Mouse (Mus musculus) lung, postnatal 0 days (tissue): ENCODE data around the gene Ufsp1. TPM values are rescaled to one million over a fixed set of nuclear protein-coding genes. Genes with fewer than 3 reads are reported as not detected.

ENCODE experiments used
- ATAC-seq: fragments of 200-750 bp; cut with Nextera tagmentation; 2 replicates; pipeline ENCODE4 v1.8.0; 2017; ENCODE audit warnings: moderate library complexity
- DNase-seq: peaks from one replicate; pipeline ENCODE4 v3.0.0-alpha.2; 2016; ENCODE audit warnings: low spot score
- H3K27ac ChIP-seq: fragments of 300-500 bp; sonication (generic); 2 replicates; pipeline ENCODE4 v1.5.1; 2014; ENCODE audit warnings: antibody characterized with exemption, mild to moderate bottlenecking, low read length, mixed read lengths
- H3K27me3 ChIP-seq: fragments of 300-500 bp; sonication (generic); replicated peaks from 2 replicates; pipeline ENCODE4 v1.6.1; 2014; ENCODE audit warnings: low read length, mixed read lengths; ENCODE audit not compliant: insufficient read depth
- H3K36me3 ChIP-seq: fragments of 300-500 bp; sonication (generic); 2 replicates; pipeline ENCODE4 v1.6.1; 2014; ENCODE audit warnings: low read length, mixed read lengths; ENCODE audit not compliant: insufficient read depth
- H3K4me1 ChIP-seq: fragments of 300-500 bp; sonication (generic); 2 replicates; pipeline ENCODE4 v1.6.1; 2014; ENCODE audit warnings: antibody characterized with exemption, low read depth, low read length, mixed read lengths; ENCODE audit not compliant: insufficient read depth
- H3K4me2 ChIP-seq: fragments of 300-500 bp; sonication (generic); replicated peaks from 2 replicates; pipeline ENCODE4 v1.6.1; 2014; ENCODE audit warnings: low read depth, mild to moderate bottlenecking, low read length, moderate library complexity, mixed read lengths
- H3K4me3 ChIP-seq: fragments of 300-500 bp; sonication (generic); 2 replicates; pipeline ENCODE4 v1.5.1; 2014; ENCODE audit warnings: low read depth, low read length
- H3K9ac ChIP-seq: fragments of 300-500 bp; sonication (generic); replicated peaks from 2 replicates; pipeline ENCODE4 v1.6.1; 2014; ENCODE audit warnings: low read depth, mild to moderate bottlenecking
- H3K9me3 ChIP-seq: fragments of 300-500 bp; sonication (generic); 2 replicates; pipeline ENCODE4 v1.6.1; 2016; ENCODE audit warnings: low read length, mixed read lengths
- CTCF ChIP-seq: IDR thresholded peaks from 2 replicates; pipeline ENCODE4 v1.5.1; 2016; ENCODE audit warnings: antibody characterized with exemption, mild to moderate bottlenecking
- EP300 ChIP-seq: IDR thresholded peaks from 2 replicates; pipeline ENCODE4 v1.6.1; 2016; ENCODE audit warnings: antibody characterized with exemption, mild to moderate bottlenecking, control low read depth
- WGBS: fragments of 180-500 bp; shearing (Covaris S2); extraction: QIAGEN DNeasy Blood & Tissue Kit; methylation state at CpG from one replicate; pipeline ENCODE4 v1.1.7; 2014; 5-methylcytosine and 5-hydroxymethylcytosine counted together
- microRNA-seq: library from miRNA; unstranded; fragments of <30 nt; microRNA quantifications from one replicate; pipeline ENCODE4, GENCODE M21; 2016
- polyA plus RNA-seq: library from polyadenylated mRNA; unstranded; fragments of >200 nt; fragmentation: Nextera tagmentation; extraction: Ambion mirVana; gene quantifications from 2 replicates; pipeline ENCODE4 v1.2.1, GENCODE M21; 2015

The Ufsp1 gene
- polyA plus RNA-seq, 1 experiment from 2014 or later = 7.2 TPM

DNA sequence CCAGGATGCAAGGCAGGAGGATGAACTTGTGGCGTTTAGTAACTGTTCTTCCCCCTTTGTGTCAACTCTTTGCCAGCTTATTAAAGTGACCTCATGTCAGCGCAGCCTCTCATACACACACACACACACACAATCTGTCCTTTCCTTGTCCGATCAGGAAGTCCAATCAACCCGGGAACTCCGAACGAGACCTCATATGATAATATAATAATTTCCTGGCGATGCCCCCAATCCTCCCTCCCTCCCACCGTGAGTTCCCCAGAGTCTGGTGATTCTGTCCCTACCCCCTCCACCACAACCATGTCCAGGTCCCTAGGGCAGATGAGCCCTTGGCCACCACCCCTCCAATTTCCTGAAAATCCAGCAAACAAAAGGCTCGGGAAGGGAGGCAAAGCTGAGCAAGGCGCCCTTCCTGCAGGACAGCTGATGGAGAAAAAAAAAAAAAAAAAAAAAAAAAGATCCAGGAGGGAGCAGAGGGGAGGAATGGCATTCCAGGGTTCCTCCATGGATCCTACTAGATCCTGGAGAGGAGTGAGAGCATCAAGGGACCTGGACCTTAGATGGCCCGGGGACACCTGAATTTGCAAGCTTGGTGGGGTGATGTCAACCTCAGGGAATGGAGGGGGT lies 44.3 kb downstream of the Ufsp1 start:
- ATAC-seq (peak; percentile 61), DNase-seq (peak; percentile 88)
- Histone ChIP-seq H3K4me2 (peak overlapping the region; percentile 63), H3K27me3 (no peaks in the 10 kb centered on the region), H3K9me3 (no peaks in the 10 kb centered on the region), H3K36me3 (no peaks in the 10 kb centered on the region), H3K4me3 (peak overlapping the region; percentile 38), H3K27ac (peak overlapping the region; percentile 91), H3K4me1 (no peaks in the 10 kb centered on the region; the same call in 1 of the 2 replicates), H3K9ac (peak overlapping the region; percentile 41)
- peak; percentile 73; the same call in 1 of the 2 replicates for TF ChIP-seq EP300
- TF ChIP-seq CTCF = no peak
- WGBS = 2% methylated on average over 11 of the region's 11 CpGs

DNA sequence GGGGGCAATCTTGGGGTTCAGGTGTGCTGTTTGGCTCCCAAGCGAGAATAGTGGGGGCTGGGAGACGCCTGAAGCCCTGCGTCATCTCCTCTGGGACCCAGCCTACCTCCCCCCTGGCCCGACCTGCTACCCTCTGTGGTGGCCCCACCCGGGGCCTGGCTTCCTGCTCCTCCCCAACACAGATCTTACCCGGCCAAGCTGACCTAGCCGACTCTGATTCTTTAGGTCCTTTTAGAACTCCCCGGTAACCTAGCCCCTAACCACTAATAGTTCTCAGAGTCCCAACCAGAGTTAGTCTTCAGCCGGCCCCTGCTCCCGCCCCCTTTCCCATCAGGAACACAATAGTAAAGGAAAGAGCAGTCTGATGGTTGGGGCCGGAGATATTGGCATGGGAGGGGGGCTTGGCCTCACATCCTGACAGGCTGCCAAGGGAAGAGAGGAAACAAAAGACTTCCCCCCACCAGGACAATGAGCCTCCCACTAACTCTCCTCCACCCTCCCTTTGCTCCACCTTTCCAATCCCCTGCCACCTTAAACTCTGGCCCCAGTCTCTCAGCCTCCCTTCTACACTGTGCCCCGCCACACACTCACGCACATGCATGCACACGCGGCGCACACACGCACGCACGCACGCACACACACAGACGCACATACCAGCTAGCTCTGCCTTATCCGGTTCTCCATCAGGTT lies 45.0 kb downstream of the Ufsp1 start:
- no peaks in the 10 kb centered on the region for H3K9me3 ChIP-seq
- TF ChIP-seq CTCF = no peak
- TF ChIP-seq EP300 = peak; percentile 73
- peak overlapping the region; percentile 91 for H3K27ac ChIP-seq
- no peaks in the 10 kb centered on the region; the same call in 1 of the 2 replicates for H3K4me1 ChIP-seq
- peak overlapping the region; percentile 63 for H3K4me2 ChIP-seq
- no peaks in the 10 kb centered on the region for H3K27me3 ChIP-seq
- ATAC-seq = peak; percentile 69
- peak; percentile 74 for DNase-seq
- peak overlapping the region; percentile 41 for H3K9ac ChIP-seq
- H3K4me3 ChIP-seq = peak overlapping the region; percentile 38
- 15% methylated on average over 22 of the region's 22 CpGs for WGBS
- no peaks in the 10 kb centered on the region for H3K36me3 ChIP-seq

DNA sequence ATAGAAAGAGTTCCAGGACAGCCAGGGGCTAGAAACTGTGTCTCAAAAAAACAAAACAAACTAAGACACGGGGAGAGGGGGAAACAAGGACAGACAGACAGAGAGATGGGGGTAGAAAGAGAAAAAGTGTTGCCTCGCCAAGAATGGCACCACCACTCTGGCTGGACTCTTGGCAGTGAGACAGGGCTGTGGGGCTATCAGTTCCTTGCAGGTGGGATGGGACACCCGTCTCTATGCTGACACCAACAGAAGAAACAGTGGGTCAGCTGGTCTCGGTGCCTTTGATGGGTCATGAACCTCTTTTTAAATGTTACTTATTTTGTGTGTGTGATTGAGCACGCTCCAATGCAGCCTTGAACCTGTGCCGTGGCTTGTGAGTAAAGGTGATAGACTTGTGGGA lies 45.8 kb downstream of the Ufsp1 start:
- TF ChIP-seq EP300 (no peak), CTCF (no peak)
- DNase-seq (no peak), ATAC-seq (no peak)
- no peaks in the 10 kb centered on the region for H3K36me3 ChIP-seq
- H3K27ac ChIP-seq = peak overlapping the region; percentile 91
- H3K4me3 ChIP-seq = no peak overlapping the region
- H3K9me3 ChIP-seq = no peaks in the 10 kb centered on the region
- H3K4me2 ChIP-seq = no peak overlapping the region
- H3K9ac ChIP-seq = no peak overlapping the region
- WGBS = 59% methylated on average over 6 of the region's 6 CpGs
- H3K27me3 ChIP-seq = no peaks in the 10 kb centered on the region
- no peaks in the 10 kb centered on the region; the same call in 1 of the 2 replicates for H3K4me1 ChIP-seq

DNA sequence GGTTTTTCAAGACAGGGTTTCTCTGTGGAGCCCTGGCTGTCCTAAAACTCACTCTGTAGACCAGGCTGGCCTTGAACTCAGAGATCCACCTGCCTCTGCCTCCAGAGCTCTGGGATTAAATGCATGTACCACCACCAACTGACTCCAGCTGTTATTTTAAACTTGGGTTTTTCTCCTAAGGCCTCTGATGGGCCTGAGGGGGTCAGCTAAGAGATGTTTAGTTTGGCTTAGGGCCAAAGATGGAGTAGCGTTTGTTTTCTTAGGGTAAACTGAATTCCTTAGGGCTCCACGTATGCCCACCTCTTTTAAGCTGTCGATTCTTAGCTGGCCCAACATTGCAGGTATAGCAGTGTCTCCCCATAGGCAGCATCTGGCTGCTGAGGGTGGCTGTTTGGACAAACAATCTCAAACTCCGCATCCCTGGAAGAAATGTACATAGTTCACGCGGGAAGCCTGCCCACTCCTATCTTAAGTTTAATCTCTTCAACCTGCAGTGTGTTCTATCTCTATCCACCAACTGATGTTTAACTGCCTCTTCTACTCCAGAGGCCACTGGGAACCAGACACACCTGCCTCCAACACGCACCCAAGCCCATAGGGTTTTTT lies 48.1 kb downstream of the Ufsp1 start:
- no peaks in the 10 kb centered on the region; the same call in none of the 2 replicates for H3K4me1 ChIP-seq
- DNase-seq = peak; percentile 47
- no peaks in the 10 kb centered on the region for H3K27me3 ChIP-seq
- H3K36me3 ChIP-seq = no peaks in the 10 kb centered on the region
- H3K4me3 ChIP-seq = no peak overlapping the region
- no peak overlapping the region for H3K9ac ChIP-seq
- WGBS = 17% methylated on average over 7 of the region's 7 CpGs
- H3K4me2 ChIP-seq = no peak overlapping the region
- no peak overlapping the region for H3K27ac ChIP-seq
- no peaks in the 10 kb centered on the region for H3K9me3 ChIP-seq
- ATAC-seq = no peak
- no peak for TF ChIP-seq CTCF
- no peak for TF ChIP-seq EP300

DNA sequence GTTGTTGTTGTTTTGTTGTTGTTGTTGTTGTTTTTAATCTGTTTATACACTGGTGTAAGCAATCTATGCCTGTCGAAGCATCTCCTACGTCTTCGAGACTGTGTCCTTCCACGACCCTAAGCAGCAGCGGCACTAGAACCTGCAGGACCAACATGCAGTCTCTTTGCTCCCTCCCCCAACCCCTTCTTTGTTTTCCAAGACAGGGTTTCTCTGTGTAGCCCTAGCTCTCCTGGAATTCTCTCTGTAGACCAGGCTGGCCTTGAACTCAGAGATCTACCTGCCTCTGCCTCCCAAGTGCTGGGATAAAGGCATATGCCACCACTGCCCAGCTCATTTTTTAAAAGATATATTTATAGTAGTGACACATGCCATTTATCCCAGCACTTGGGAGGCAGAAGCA lies 49.0 kb downstream of the Ufsp1 start:
- Histone ChIP-seq H3K27me3 (no peaks in the 10 kb centered on the region), H3K9me3 (no peaks in the 10 kb centered on the region), H3K4me1 (peaks cover 3% of the 10 kb centered on the region), H3K36me3 (no peaks in the 10 kb centered on the region), H3K4me2 (no peak overlapping the region), H3K4me3 (no peak overlapping the region), H3K27ac (no peak overlapping the region), H3K9ac (no peak overlapping the region)
- WGBS = 84% methylated on average over 5 of the region's 5 CpGs
- DNase-seq = no peak
- no peak for ATAC-seq
- no peak for TF ChIP-seq EP300
- no peak for TF ChIP-seq CTCF

DNA sequence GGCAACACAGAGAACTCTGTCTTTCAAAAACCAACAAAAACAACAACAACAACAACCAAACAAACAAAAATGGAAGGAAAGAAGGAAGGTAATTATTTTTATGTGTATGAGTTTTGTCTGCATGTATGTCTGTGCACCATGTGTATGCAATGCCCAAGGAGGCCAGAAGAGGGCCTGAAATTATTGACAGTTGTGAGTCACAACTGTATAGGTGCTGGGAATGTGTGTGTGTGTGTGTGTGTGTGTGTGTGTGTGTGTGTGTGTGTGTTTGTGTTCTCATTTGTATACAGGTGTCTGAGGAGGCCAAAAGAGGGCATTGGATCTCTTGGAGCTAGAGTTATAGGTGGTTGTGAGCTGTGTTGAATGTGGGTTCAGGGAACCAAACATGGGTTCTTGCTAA lies 49.4 kb downstream of the Ufsp1 start:
- Histone ChIP-seq H3K4me1 (peaks cover 7% of the 10 kb centered on the region), H3K9ac (no peak overlapping the region), H3K9me3 (no peaks in the 10 kb centered on the region), H3K4me3 (no peak overlapping the region), H3K4me2 (no peak overlapping the region), H3K36me3 (no peaks in the 10 kb centered on the region), H3K27me3 (no peaks in the 10 kb centered on the region), H3K27ac (no peak overlapping the region)
- TF ChIP-seq EP300 (no peak), CTCF (peak; percentile 41)
- ATAC-seq = no peak
- no peak for DNase-seq

Small RNA genes within 50 kb of the gene (microRNA-seq; reads per million reads assigned to microRNA genes)
- gene Mir7036 (not detected), gene Mir8116 (not detected)

Other genes with a start within 250 kb of the Ufsp1 start
- 112 and 125 TPM in 2 replicates for gene Ap1s1, start 248.5 kb upstream of the Ufsp1 start, polyA plus RNA-seq
- 0.88 and 1.1 TPM in 2 replicates for gene Serpine1, start 222.4 kb upstream of the Ufsp1 start, polyA plus RNA-seq
- gene Trim56, start 178.4 kb upstream of the Ufsp1 start, polyA plus RNA-seq = 13.4 and 16.4 TPM in 2 replicates
- not detected in 2 replicates for gene Muc3, start 145.3 kb upstream of the Ufsp1 start, polyA plus RNA-seq
- not detected in 2 replicates for gene Muc3a, start 82.2 kb upstream of the Ufsp1 start, polyA plus RNA-seq
- gene Ache, start 7.1 kb upstream of the Ufsp1 start, polyA plus RNA-seq = 0.92 and 1.2 TPM in 2 replicates
- 30.9 and 32.7 TPM in 2 replicates for gene Srrt, start 13.0 kb downstream of the Ufsp1 start, polyA plus RNA-seq
- 45.8 and 50.1 TPM in 2 replicates for gene Trip6, start 19.8 kb downstream of the Ufsp1 start, polyA plus RNA-seq
- gene Slc12a9, start 39.0 kb downstream of the Ufsp1 start, polyA plus RNA-seq = 8.2 TPM in 2 replicates
- 30.9 and 33.2 TPM in 2 replicates for gene Ephb4, start 55.5 kb downstream of the Ufsp1 start, polyA plus RNA-seq
- gene Zan, start 182.4 kb downstream of the Ufsp1 start, polyA plus RNA-seq = 0.11 TPM in 2 replicates
- gene Pop7, start 207.9 kb downstream of the Ufsp1 start, polyA plus RNA-seq = 37.8 and 38.7 TPM in 2 replicates
- gene Gigyf1, start 223.9 kb downstream of the Ufsp1 start, polyA plus RNA-seq = 10.6 and 12.4 TPM in 2 replicates
- not detected in 2 replicates for gene Epo, start 238.6 kb downstream of the Ufsp1 start, polyA plus RNA-seq
- gene Gnb2, start 238.9 kb downstream of the Ufsp1 start, polyA plus RNA-seq = 507 and 513 TPM in 2 replicates